Mouse (Mus musculus) forebrain, embryonic 16.5 days (tissue): ENCODE results near the gene Nr1d1. TPM values are rescaled to one million over a fixed set of nuclear protein-coding genes. Genes with fewer than 3 reads are reported as not detected.

Experiments used
- ATAC-seq: fragments of 200-750 bp; cut with Nextera tagmentation; 2 replicates; pipeline ENCODE4 v1.8.0; 2017; ENCODE audit warnings: mild to moderate bottlenecking, moderate library complexity
- H3K27ac ChIP-seq: fragments of 300-500 bp; sonication (generic); 2 replicates; pipeline ENCODE4 v1.5.1; 2014; ENCODE audit warnings: low read length, control low read depth
- H3K27me3 ChIP-seq: fragments of 300-500 bp; sonication (generic); replicated peaks from 2 replicates; pipeline ENCODE4 v1.6.1; 2014; ENCODE audit warnings: low read length; ENCODE audit not compliant: control insufficient read depth, insufficient read depth
- H3K36me3 ChIP-seq: fragments of 300-500 bp; sonication (generic); 2 replicates; pipeline ENCODE4 v1.6.1; 2014; ENCODE audit not compliant: control insufficient read depth, insufficient read depth
- H3K4me1 ChIP-seq: fragments of 300-500 bp; sonication (generic); replicated peaks from 2 replicates; pipeline ENCODE4 v1.6.1; 2014; ENCODE audit warnings: low read length; ENCODE audit not compliant: control insufficient read depth, insufficient read depth
- H3K4me2 ChIP-seq: fragments of 300-500 bp; sonication (generic); 2 replicates; pipeline ENCODE4 v1.6.1; 2014; ENCODE audit warnings: mild to moderate bottlenecking, low read length, control low read depth
- H3K4me3 ChIP-seq: fragments of 300-500 bp; sonication (generic); replicated peaks from 2 replicates; pipeline ENCODE4 v1.5.1; 2014; ENCODE audit warnings: mild to moderate bottlenecking, low read length, control low read depth
- H3K9ac ChIP-seq: fragments of 300-500 bp; sonication (generic); replicated peaks from 2 replicates; pipeline ENCODE4 v1.6.1; 2014; ENCODE audit warnings: low read depth, low read length, control low read depth
- H3K9me3 ChIP-seq: fragments of 300-500 bp; sonication (generic); 2 replicates; pipeline ENCODE4 v1.6.1; 2016; ENCODE audit warnings: low read length; ENCODE audit not compliant: control insufficient read depth
- WGBS: fragments of 180-500 bp; shearing (Covaris S2); extraction: QIAGEN DNeasy Blood & Tissue Kit; methylation state at CpG from one replicate; pipeline ENCODE4 v1.1.7; 2014; 5-methylcytosine and 5-hydroxymethylcytosine counted together
- polyA plus RNA-seq: library from polyadenylated mRNA; unstranded; fragments of >200 nt; fragmentation: Nextera tagmentation; extraction: Ambion mirVana; gene quantifications from 2 replicates; pipeline ENCODE4 v1.2.1, GENCODE M21; 2015

Nr1d1 gene
- polyA plus RNA-seq, result 3.8 and 4.0 TPM in 2 replicates

GRCm38 (mm10) chr11:98774582-98775347 is at the start of gene Nr1d1:
Nr1d1 (minus strand) TSS chr11:98775333.
- Histone ChIP-seq H3K27me3 (no peaks in the 10 kb centered on the region), H3K9ac (peak within 1 kb of the TSS; percentile 52), H3K27ac (peak within 1 kb of the TSS; percentile 62), H3K36me3 (peaks cover 2% of the 10 kb centered on the region; the same call in 1 of the 2 replicates), H3K4me1 (peaks cover 58% of the 10 kb centered on the region), H3K4me2 (peak within 1 kb of the TSS; percentile 95), H3K4me3 (peak within 1 kb of the TSS; percentile 48), H3K9me3 (no peaks in the 10 kb centered on the region)
- peak; percentile 23 for ATAC-seq
- WGBS, result 1% methylated on average over 22 of the region's 22 CpGs

- Histone ChIP-seq H3K27ac (no peak overlapping the region), H3K4me1 (no peaks in the 10 kb centered on the region), H3K9me3 (no peaks in the 10 kb centered on the region), H3K36me3 (peaks cover 50% of the 10 kb centered on the region), H3K27me3 (no peaks in the 10 kb centered on the region), H3K9ac (no peak overlapping the region), H3K4me2 (no peak overlapping the region), H3K4me3 (no peak overlapping the region)
- 96% methylated on average over 5 of the region's 5 CpGs for WGBS
- ATAC-seq, result no peak
Measured at GRCm38 (mm10) chr11:98820968-98821367, 45.8 kb upstream of the Nr1d1 start.

- no peak for ATAC-seq
- Histone ChIP-seq H3K36me3 (peaks cover 40% of the 10 kb centered on the region), H3K4me1 (no peaks in the 10 kb centered on the region), H3K4me3 (no peak overlapping the region), H3K27ac (no peak overlapping the region), H3K4me2 (no peak overlapping the region), H3K9ac (no peak overlapping the region), H3K27me3 (no peaks in the 10 kb centered on the region), H3K9me3 (no peaks in the 10 kb centered on the region)
- 97% methylated on average over 1 of the region's 1 CpGs for WGBS
Measured at GRCm38 (mm10) chr11:98816706-98817239, 41.6 kb upstream of the Nr1d1 start.

DNA sequence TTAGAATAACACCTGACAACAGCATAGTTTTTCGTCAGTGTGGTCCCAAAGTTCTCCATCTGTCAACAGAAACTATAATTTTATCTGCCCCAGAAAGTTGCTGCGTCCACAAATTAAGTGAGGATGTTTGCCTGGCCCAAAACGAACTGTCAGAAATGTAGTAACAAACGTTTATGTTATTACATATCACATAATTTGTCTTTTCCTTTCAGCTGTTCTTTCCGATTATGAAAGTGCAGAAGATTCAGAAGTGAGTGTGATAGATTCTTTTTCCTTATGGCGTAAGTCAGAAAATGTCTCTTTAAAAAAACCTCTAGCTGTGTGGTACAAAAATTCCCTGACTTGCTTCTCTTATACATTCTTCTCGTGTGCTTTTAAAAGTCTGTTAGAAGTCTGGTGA is 35.6 kb upstream of the Nr1d1 start:
- Histone ChIP-seq H3K27ac (no peak overlapping the region), H3K4me3 (peak overlapping the region; percentile 93), H3K36me3 (peaks cover 17% of the 10 kb centered on the region), H3K9ac (peak overlapping the region; percentile 98), H3K9me3 (no peaks in the 10 kb centered on the region), H3K27me3 (no peaks in the 10 kb centered on the region), H3K4me2 (peak overlapping the region; percentile 86), H3K4me1 (peaks cover 16% of the 10 kb centered on the region)
- no peak for ATAC-seq
- WGBS, result 82% methylated on average over 7 of the region's 7 CpGs

DNA sequence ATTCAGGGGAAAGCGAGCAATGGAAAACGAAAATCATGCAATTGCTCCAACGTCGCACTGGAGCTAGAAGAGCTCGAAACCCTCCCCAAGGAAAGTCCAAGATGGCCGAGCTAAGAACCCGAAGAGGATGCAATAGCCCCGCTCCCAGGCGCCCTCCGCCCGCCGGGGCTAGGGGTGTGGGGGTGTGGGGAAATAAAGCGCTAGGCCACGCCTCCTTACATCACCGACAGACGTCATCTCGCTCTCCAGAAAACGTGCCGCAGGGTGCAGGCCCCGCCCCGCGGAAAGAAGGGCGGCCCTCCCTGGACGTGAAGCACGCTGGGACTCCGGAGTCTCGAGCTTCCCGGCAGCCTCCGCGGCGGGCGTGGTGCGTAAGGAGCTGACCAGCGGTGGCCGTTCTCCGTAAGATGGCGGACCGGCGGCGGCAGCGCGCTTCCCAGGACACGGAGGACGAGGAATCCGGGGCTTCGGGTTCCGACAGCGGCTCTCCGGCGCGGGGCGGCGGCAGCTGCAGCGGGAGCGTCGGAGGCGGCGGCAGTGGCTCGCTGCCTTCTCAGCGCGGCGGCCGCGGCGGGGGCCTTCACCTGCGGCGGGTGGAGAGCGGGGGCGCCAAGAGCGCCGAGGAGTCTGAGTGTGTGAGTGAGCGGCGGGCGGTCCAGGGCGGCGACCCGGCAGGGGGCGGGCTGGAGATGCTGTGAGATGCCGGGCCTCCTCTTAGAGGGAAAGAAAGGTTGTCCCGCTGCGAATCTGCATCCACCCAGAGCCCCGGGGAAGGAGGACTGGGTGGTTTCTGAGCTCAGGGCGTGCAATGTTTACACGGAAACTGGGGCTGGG is 34.5 kb upstream of the Nr1d1 start:
- Histone ChIP-seq H3K9ac (peak overlapping the region; percentile 98), H3K9me3 (no peaks in the 10 kb centered on the region), H3K4me2 (peak overlapping the region; percentile 86), H3K27ac (peak overlapping the region; percentile 98), H3K36me3 (peaks cover 19% of the 10 kb centered on the region), H3K4me1 (peaks cover 16% of the 10 kb centered on the region), H3K4me3 (peak overlapping the region; percentile 93), H3K27me3 (no peaks in the 10 kb centered on the region)
- peak; percentile 99 for ATAC-seq
- under 1% methylated on average over 80 of the region's 84 CpGs for WGBS

- Histone ChIP-seq H3K4me1 (peaks cover 16% of the 10 kb centered on the region), H3K4me3 (no peak overlapping the region), H3K9me3 (no peaks in the 10 kb centered on the region), H3K27ac (no peak overlapping the region), H3K9ac (no peak overlapping the region), H3K4me2 (no peak overlapping the region), H3K27me3 (no peaks in the 10 kb centered on the region), H3K36me3 (peaks cover 24% of the 10 kb centered on the region)
- ATAC-seq, result no peak
- 67% methylated on average over 2 of the region's 2 CpGs for WGBS
Measured at GRCm38 (mm10) chr11:98808417-98808816, 33.3 kb upstream of the Nr1d1 start.

- Histone ChIP-seq H3K9me3 (no peaks in the 10 kb centered on the region), H3K27me3 (no peaks in the 10 kb centered on the region), H3K4me2 (no peak within 1 kb of the TSS), H3K4me3 (no peak within 1 kb of the TSS), H3K27ac (no peak within 1 kb of the TSS), H3K9ac (no peak within 1 kb of the TSS), H3K4me1 (peaks cover 7% of the 10 kb centered on the region), H3K36me3 (peaks cover 32% of the 10 kb centered on the region)
- WGBS, result 91% methylated on average over 5 of the region's 5 CpGs
- no peak for ATAC-seq
Measured at GRCm38 (mm10) chr11:98804605-98805004, 29.5 kb upstream of the Nr1d1 start, which contains the start of gene Casc3. Casc3 (plus strand) TSS chr11:98804905.

DNA sequence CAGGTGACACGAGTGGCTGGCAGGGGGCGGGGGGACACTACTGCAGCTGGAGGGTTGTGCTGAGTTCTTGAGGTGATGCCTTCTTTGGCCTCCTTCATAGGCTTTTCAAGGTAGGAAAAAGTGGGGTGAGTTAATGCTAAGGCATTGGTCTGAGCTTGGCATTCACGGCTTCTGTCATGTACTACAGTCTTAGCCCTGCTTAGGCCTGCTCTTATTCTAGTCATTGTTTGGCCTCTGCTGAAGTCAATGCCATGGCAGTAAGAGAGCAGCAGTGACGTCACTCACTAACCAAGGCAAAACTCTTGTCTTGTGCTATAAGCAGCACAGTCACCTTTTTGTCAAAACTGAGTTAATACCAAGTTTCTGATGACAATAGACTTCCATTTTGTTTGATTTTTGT is 22.8 kb upstream of the Nr1d1 start:
- Histone ChIP-seq H3K4me1 (peaks cover 28% of the 10 kb centered on the region), H3K27ac (no peak overlapping the region)
- ATAC-seq, result no peak

GRCm38 (mm10) chr11:98797306-98797705 is 22.2 kb upstream of the Nr1d1 start:
- no peaks in the 10 kb centered on the region for H3K9me3 ChIP-seq
- H3K36me3 ChIP-seq, result peaks cover 10% of the 10 kb centered on the region
- peaks cover 29% of the 10 kb centered on the region for H3K4me1 ChIP-seq
- H3K9ac ChIP-seq, result peak overlapping the region; percentile 99
- WGBS, result 7% methylated on average over 5 of the region's 5 CpGs
- ATAC-seq, result no peak
- no peaks in the 10 kb centered on the region for H3K27me3 ChIP-seq
- H3K4me3 ChIP-seq, result peak overlapping the region; percentile 94
- H3K4me2 ChIP-seq, result peak overlapping the region; percentile 80
- no peak overlapping the region for H3K27ac ChIP-seq

More for the DNA sequence above, 22.8 kb upstream of the Nr1d1 start:
- H3K36me3 ChIP-seq, result peaks cover 13% of the 10 kb centered on the region
- H3K9me3 ChIP-seq, result no peaks in the 10 kb centered on the region
- peak overlapping the region; percentile 94 for H3K4me3 ChIP-seq
- 34% methylated on average over 4 of the region's 4 CpGs for WGBS
- no peaks in the 10 kb centered on the region for H3K27me3 ChIP-seq
- peak overlapping the region; percentile 80 for H3K4me2 ChIP-seq
- H3K9ac ChIP-seq, result peak overlapping the region; percentile 99; the same call in 1 of the 2 replicates
